Mouse (Mus musculus): ENCODE results near the gene Xrra1.

- no peak for TF ChIP-seq CTCF (IDR thresholded peaks at IDR 0.05 in 2 of 3, conservative IDR thresholded peaks at IDR 0.05 in 1 of 3; ENCODE audit: control insufficient read depth in 1 of 3, insufficient read depth in 1 of 3, low read depth in 2 of 3, low read length in 3 of 3, poor library complexity in 1 of 3, severe bottlenecking in 1 of 3)
- no peak for TF ChIP-seq MEF2A (IDR thresholded peaks at IDR 0.05; ENCODE audit: extremely low read depth, insufficient replicate concordance, low read depth, low read length, poor library complexity, severe bottlenecking)
- TF ChIP-seq UBTF (IDR thresholded peaks at IDR 0.05; ENCODE audit: borderline replicate concordance, insufficient read depth, low read depth, low read length), result no peak
- TF ChIP-seq MXI1 (IDR thresholded peaks at IDR 0.05; ENCODE audit: low read depth, low read length), result no peak
Measured at GRCm38 (mm10) chr7:99865219-99865618, 6.3 kb downstream of the Xrra1 start.

Measured in MEL (cell line).